Mouse (Mus musculus) embryo, embryonic 10.5 days (tissue): ENCODE results near the gene Trpm1.
A peak's percentile ranks its signal among the peaks of the same experiment; 100 is the strongest.

Experiments used
- DNase-seq: peaks from one replicate; pipeline ENCODE4 v3.0.0-alpha.2; 2015; ENCODE audit warnings: low spot score

The Trpm1 gene

DNA sequence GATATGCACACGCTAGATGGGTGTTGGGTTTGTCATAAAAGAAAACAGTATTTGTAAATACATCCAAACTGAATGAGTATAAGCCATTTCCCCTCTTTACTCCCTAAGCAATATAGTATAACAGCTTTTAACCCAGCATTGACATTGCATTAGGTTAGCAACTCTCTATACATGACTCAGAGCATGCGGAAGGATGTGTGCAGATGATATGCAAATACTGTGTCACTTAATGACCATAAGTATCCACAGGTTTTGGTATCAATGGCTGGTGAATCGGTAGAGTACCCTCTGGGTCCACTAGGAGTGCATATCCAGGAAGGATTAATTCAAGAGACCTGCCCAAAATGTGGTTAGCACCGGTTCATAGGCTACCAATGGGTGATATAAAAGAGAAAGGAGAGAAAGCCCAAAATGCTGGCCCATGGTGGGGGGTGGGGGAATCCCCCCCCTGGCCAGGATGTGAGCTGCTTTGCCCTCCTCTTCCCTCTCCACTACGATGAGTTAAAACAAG is 80.7 kb downstream of the Trpm1 start:
- no peak for DNase-seq

DNA sequence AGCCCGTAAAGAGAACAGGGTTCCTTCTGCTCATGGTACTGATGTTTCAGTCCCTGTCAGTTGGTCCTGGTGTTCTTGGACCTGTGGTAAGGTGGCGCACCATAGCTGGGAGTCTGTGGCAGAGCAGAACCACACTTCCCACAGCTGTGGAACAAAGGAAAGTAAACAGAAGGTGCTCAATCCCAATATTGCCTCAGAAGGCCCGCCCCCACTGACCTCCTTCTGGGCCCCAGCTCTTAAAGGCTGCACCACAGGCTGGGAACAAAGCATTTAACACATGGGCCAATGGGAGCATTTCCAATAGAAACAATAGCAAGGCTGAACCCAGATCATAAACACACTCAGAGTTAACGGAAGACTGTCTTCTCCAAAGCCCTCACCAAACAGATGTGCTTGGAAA is 82.9 kb downstream of the Trpm1 start:
- DNase-seq = peak; percentile 10

- no peak for DNase-seq
Measured at GRCm38 (mm10) chr7:64237747-64238146, 84.1 kb downstream of the Trpm1 start.

GRCm38 (mm10) chr7:64238410-64239086 is 84.9 kb downstream of the Trpm1 start:
- no peak for DNase-seq

- DNase-seq = no peak
Measured at GRCm38 (mm10) chr7:64239138-64239805, 85.6 kb downstream of the Trpm1 start.

DNA sequence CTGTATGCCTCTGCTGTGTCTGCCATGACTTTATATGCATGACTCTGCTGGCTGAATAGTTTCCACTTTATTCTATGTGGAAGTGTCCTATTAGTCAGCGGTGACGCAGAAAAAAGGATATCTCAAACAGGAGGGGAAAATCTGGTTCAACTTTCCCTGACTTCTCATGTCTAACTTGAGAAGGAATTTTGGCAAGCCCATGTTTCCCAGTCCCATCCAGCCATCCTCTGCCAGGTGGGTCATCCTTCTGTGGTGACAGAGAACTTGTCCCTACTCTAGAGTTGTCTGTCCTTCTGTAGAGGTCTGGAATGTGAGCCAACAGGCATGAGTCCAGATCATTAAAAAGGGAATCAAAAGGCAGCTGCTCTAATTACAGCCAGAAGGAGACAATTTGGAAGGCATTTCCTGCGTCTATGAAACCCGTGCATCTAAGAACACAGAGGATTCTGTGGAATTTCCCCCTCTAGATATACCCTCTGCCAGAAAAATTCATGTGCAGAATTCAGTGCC is 86.2 kb downstream of the Trpm1 start:
- DNase-seq = no peak

GRCm38 (mm10) chr7:64242424-64242823 is 88.8 kb downstream of the Trpm1 start:
- DNase-seq = no peak

DNA sequence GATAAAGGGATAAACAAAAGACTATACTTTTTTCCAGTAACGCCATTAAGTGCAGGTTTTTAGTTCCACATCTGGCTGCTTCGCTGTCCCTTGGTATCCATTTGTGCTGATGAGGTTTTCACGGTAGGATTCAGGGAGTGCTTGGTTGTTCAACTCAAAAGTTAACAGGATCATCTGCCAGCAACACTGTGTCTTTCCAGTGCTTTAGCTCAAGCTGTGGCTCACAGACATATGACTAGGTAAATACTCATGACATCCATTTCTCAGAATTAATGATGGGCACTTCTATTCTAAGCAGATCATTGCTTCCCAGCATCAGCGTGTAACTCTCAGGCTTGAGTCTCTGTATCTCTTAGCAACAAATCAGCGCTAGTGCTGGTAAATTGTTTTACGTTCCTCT is 90.7 kb downstream of the Trpm1 start:
- no peak for DNase-seq

- no peak for DNase-seq
Measured at GRCm38 (mm10) chr7:64246713-64247112, 93.1 kb downstream of the Trpm1 start.

- no peak for DNase-seq
Measured at GRCm38 (mm10) chr7:64248352-64248751, 94.7 kb downstream of the Trpm1 start.

DNA sequence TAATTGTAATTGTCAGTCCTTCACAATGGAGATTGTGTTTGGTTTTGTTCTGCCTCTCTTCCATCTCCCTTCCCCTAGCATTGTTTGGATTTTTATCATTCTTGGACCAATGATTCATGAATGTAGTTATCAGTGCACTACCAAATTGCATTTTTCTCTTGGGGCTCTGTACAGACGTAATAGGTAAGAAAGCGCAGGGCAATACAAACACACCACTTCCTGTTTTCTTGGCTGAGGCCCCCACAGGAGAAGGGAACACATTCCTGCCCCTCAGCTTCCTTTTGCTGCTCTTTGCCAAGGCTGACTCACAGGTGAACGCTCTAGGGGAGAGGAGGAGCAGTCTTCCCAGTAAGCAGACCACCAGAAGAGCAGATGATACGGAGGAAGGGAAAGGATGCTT is 96.1 kb downstream of the Trpm1 start:
- DNase-seq = no peak

GRCm38 (mm10) chr7:64250417-64250816 is 96.8 kb downstream of the Trpm1 start:
- no peak for DNase-seq

DNA sequence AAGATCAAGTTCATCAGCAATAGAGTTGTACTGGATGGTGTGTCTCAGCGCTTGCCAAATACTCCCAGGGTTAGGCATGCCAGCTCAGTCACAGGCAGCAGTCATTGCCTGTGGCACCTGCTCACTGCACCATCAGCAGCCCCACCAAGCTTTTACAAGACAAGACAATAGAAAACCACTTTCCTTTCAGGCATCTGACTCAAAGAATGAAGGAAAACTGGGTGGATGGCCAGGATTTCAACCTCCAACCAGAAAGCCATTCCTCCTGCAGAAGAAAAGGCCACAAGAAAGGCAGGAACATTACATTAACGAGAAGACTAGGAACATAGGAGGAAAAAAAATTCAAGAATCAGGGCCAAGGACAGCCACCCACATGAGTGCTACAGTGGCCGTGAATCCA is 100.1 kb downstream of the Trpm1 start:
- no peak for DNase-seq

- DNase-seq = no peak
Measured at GRCm38 (mm10) chr7:64265502-64266279, 112.1 kb downstream of the Trpm1 start.

- DNase-seq = no peak
Measured at GRCm38 (mm10) chr7:64266587-64266986, 113.0 kb downstream of the Trpm1 start.

DNA sequence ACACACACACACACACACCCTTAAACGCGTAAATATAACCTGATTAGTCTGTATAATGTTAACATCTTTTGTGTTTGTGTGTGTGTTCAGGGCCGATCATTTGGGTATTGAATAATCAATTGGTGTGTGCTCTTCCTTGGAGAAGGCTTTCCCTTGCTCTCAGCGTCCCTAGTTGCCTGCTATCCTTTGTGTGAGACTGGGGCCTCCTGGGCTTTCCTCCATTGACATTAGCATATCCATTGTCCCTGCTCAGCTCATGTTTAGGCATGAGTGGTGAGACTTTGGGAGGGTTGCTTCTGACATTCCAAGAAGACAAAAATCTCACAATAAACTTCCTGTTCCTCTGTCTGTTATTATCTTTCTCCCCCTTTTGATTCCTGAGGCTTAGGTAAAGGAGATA is 118.3 kb downstream of the Trpm1 start:
- peak; percentile 80 for DNase-seq

GRCm38 (mm10) chr7:64275518-64275917 is 121.9 kb downstream of the Trpm1 start:
- DNase-seq = no peak

DNA sequence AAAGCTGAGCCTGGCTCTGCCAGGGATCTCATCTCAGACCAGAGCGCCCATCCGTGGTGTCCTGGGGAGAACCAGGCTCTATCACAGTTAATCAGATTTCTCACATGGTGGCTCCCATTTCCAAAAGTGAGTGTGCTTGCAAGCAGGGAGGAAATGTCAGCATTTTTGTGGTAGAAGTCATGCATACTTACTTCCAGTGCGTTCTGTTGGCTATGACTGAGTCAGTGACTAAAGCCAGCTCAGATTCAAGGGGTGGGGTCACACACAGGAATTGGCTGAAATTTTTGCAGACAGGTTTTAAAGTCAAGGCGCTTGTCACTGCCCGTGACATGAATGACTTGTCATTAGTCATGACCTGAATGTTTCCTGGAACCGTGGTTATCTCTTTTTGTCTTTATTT is 123.3 kb downstream of the Trpm1 start:
- DNase-seq = no peak

DNA sequence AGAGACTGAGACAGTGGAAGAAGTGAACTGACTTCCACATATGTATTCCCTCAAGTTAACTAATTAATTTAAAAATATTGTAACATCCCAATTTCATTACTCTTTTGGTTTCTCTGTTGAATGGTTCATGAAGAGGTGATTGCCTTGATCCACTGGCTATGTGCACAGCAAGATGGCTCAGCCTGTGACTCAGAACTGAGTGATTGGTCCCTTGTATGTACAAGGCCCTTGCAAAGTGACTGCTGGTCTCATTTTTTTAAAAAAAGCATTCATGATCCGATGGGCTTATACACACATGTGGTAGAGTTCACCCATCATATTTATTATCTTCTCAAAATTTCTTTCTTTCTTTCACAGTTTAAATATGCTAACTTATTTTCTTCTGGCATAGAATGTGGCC is 124.9 kb downstream of the Trpm1 start:
- no peak for DNase-seq

DNA sequence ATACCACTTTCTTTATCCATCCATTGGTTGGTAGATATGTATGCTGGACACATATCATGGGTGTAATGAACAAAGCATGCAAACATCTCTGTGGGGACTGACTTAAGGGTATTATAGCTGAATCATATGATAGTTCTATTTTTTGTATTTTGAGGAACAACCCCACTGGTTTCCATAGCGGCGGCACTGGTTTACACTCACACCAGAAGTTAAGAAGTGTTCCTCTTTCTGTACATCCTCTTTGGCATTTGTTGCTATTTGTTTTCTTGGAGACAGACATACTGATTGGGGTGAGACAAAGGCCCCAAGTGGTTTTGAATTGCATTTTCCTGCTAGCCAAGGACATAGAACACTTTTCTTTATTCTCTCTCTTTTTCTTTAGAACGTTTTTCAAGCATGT is 125.9 kb downstream of the Trpm1 start:
- DNase-seq = no peak

- no peak for DNase-seq
Measured at GRCm38 (mm10) chr7:64286566-64286965, 132.9 kb downstream of the Trpm1 start.

GRCm38 (mm10) chr7:64287414-64288091 is 133.9 kb downstream of the Trpm1 start, which contains the start of gene Mtmr10:
Mtmr10 (plus strand) TSS chr7:64287653.
- peak; percentile 97 for DNase-seq
